Mouse (Mus musculus): ENCODE measurements around the gene Ptpre. TPM values are rescaled to one million over a fixed set of nuclear protein-coding genes. Genes with fewer than 3 reads are reported as not detected.

Gene Ptpre
- polyA plus RNA-seq, 1 experiment, result 0.72 TPM

DNA sequence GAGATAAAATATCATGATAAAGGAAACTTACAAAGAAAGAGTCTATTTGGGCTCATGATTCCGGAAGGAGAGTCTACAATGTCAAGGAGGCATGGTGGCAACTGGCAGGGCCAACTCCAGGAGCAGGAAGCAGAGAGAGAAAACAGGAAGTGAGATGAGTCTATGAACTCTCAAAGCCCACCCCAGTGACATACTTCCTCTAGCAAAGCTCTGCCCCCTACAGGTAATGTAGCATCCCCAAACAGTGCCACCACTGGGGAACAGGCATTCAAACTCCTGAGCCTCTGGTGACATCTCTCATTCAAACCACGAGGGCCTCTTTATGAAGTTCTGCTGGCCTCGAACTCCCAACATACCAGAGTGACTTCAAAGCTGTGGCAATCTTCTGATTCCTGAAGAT is 25.6 kb upstream of the Ptpre start:
- Histone ChIP-seq H3K27me3 (ENCODE audit: control insufficient read depth, insufficient read depth, low read length, poor library complexity, severe bottlenecking) (no peaks in the 10 kb centered on the region), H3K36me3 (ENCODE audit: control insufficient read depth, insufficient read depth, low read length, poor library complexity, severe bottlenecking) (no peaks in the 10 kb centered on the region), H3K9ac (ENCODE audit: low read depth, poor library complexity, severe bottlenecking) (no peak overlapping the region), H3K4me3 (ENCODE audit: low read depth, low read length) (no peak overlapping the region), H3K4me1 (ENCODE audit: control insufficient read depth, insufficient read depth, low read length) (no peaks in the 10 kb centered on the region), H3K9me3 (replicated peaks; ENCODE audit: control insufficient read depth, insufficient read depth, low read length, poor library complexity, severe bottlenecking) (no peaks in the 10 kb centered on the region; the same call in 1 of the 2 replicates), H3K27ac (ENCODE audit: insufficient read depth, low read length) (no peak overlapping the region)
- TF ChIP-seq CTCF (IDR thresholded peaks at IDR 0.05; ENCODE audit: low read depth, low read length) (no peak), POLR2A (IDR thresholded peaks at IDR 0.05; ENCODE audit: insufficient read depth, low read length) (no peak), EP300 (IDR thresholded peaks at IDR 0.05; ENCODE audit: insufficient read depth, low read depth, low read length) (no peak)

DNA sequence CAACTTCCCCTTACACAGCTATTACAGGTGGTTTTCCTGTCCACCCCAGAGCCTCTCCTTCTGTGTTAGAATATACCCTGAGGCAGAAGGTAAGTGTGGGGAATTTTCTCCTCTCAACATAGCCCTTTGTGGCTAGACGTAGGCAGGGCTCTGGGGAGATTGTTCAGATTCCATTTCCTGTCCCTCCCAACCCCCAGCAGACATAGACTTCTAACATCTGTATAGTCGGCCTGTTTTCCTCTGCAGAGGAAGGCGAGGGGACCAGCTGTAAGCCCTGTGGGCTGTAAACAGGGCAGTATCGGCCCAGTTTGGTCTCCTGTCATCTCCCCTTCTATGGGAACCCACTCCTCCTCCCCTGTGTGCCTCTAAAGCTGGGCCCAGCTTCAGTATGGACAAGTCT is 20.1 kb upstream of the Ptpre start:
- Histone ChIP-seq H3K4me1 (ENCODE audit: control insufficient read depth, insufficient read depth, low read length) (no peaks in the 10 kb centered on the region), H3K27me3 (ENCODE audit: control insufficient read depth, insufficient read depth, low read length, poor library complexity, severe bottlenecking) (no peaks in the 10 kb centered on the region), H3K9ac (ENCODE audit: low read depth, poor library complexity, severe bottlenecking) (no peak overlapping the region), H3K9me3 (replicated peaks; ENCODE audit: control insufficient read depth, insufficient read depth, low read length, poor library complexity, severe bottlenecking) (no peaks in the 10 kb centered on the region), H3K4me3 (ENCODE audit: low read depth, low read length) (no peak overlapping the region), H3K36me3 (ENCODE audit: control insufficient read depth, insufficient read depth, low read length, poor library complexity, severe bottlenecking) (no peaks in the 10 kb centered on the region), H3K27ac (ENCODE audit: insufficient read depth, low read length) (no peak overlapping the region)
- TF ChIP-seq EP300 (IDR thresholded peaks at IDR 0.05; ENCODE audit: insufficient read depth, low read depth, low read length) (no peak), POLR2A (IDR thresholded peaks at IDR 0.05; ENCODE audit: insufficient read depth, low read length) (no peak), CTCF (IDR thresholded peaks at IDR 0.05; ENCODE audit: low read depth, low read length) (no peak)

DNA sequence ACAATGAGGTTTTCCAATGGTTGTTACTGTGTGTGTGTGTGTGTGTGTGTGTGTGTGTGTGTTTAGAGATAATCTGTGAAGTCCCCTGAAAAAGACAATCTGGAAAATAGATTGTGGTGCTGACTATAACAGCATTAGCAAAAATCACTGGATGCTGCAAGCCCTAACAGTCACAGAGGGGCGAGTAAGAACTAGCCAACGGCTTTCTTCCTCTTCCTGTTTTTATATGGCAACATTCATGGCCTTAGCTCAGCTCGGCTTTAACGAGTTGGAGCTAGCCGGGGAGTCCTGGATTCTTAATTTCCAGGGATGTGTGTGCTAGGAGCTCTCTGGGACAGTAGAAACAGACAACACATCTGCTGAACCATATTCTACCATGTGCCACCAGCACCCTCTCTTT is 17.0 kb upstream of the Ptpre start:
- Histone ChIP-seq H3K4me3 (ENCODE audit: low read depth, low read length) (no peak overlapping the region), H3K27ac (ENCODE audit: insufficient read depth, low read length) (no peak overlapping the region), H3K9ac (ENCODE audit: low read depth, poor library complexity, severe bottlenecking) (no peak overlapping the region), H3K4me1 (ENCODE audit: control insufficient read depth, insufficient read depth, low read length) (no peaks in the 10 kb centered on the region), H3K36me3 (ENCODE audit: control insufficient read depth, insufficient read depth, low read length, poor library complexity, severe bottlenecking) (no peaks in the 10 kb centered on the region), H3K27me3 (ENCODE audit: control insufficient read depth, insufficient read depth, low read length, poor library complexity, severe bottlenecking) (no peaks in the 10 kb centered on the region), H3K9me3 (replicated peaks; ENCODE audit: control insufficient read depth, insufficient read depth, low read length, poor library complexity, severe bottlenecking) (no peaks in the 10 kb centered on the region)
- TF ChIP-seq CTCF (IDR thresholded peaks at IDR 0.05; ENCODE audit: low read depth, low read length), result no peak
- TF ChIP-seq EP300 (IDR thresholded peaks at IDR 0.05; ENCODE audit: insufficient read depth, low read depth, low read length), result no peak
- no peak for TF ChIP-seq POLR2A (IDR thresholded peaks at IDR 0.05; ENCODE audit: insufficient read depth, low read length)

DNA sequence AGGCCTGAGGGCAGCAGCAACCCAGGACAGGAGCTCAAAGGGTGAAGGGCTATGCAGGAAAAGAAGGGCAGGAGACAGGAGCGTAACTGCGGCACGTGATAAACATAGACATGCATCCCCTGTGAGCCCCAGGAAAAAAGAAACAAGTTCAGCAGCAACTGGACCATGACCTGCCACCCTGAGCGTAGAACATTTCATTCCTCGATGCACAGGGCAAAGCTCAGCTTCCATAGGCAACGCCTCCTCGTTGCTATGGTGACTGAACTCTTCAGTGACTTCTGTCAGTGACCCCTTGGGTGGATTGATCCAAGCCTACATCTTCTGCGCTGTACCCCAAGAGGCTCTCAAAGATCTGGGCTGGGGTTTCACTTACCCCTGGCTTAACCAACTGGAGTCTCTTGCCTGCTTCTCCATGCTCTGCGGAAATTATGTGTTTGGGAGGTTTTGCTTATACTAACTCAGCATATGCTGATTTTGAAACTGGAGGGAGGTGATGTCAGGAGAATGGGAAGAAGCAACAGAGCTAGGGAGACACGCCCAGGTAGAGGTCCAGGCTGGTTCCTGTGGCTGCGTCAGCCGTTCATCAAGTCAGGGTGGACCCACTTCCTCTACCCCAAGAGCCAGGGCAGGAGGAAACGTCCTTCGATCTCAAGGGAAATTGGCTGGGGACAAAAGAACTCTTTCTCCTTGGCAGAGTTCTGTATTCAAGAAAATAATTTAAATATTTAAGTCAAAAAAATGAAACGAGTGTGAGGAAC is 15.3 kb upstream of the Ptpre start:
- TF ChIP-seq CTCF (IDR thresholded peaks at IDR 0.05; ENCODE audit: low read depth, low read length) (no peak), EP300 (IDR thresholded peaks at IDR 0.05; ENCODE audit: insufficient read depth, low read depth, low read length) (no peak), POLR2A (IDR thresholded peaks at IDR 0.05; ENCODE audit: insufficient read depth, low read length) (no peak)
- H3K9me3 ChIP-seq (replicated peaks; ENCODE audit: control insufficient read depth, insufficient read depth, low read length, poor library complexity, severe bottlenecking), result no peaks in the 10 kb centered on the region
- no peak overlapping the region for H3K4me3 ChIP-seq (ENCODE audit: low read depth, low read length)
- H3K9ac ChIP-seq (ENCODE audit: low read depth, poor library complexity, severe bottlenecking), result no peak overlapping the region
- H3K36me3 ChIP-seq (ENCODE audit: control insufficient read depth, insufficient read depth, low read length, poor library complexity, severe bottlenecking), result no peaks in the 10 kb centered on the region
- no peaks in the 10 kb centered on the region for H3K27me3 ChIP-seq (ENCODE audit: control insufficient read depth, insufficient read depth, low read length, poor library complexity, severe bottlenecking)
- no peak overlapping the region for H3K27ac ChIP-seq (ENCODE audit: insufficient read depth, low read length)
- no peaks in the 10 kb centered on the region for H3K4me1 ChIP-seq (ENCODE audit: control insufficient read depth, insufficient read depth, low read length)

DNA sequence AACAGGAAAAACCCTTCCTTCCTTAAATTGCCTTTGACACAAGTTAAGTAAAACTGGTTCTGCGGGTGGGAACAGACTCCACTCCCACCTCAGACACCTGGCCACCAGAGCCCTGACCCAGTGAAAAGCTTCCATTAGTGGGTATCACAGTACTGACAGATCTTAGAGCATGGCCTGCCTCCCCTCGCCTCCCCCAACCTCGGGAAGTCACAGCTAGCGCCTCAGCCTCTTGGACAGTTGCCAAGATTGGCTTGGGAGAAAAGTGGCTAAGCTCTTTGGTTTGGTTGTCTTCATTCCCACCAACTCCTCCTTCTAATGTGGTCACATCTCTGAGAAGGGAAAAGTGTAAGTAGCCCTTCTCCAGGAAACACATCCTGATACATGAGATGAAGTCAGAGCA is 13.3 kb upstream of the Ptpre start:
- Histone ChIP-seq H3K27me3 (ENCODE audit: control insufficient read depth, insufficient read depth, low read length, poor library complexity, severe bottlenecking) (no peaks in the 10 kb centered on the region), H3K4me3 (ENCODE audit: low read depth, low read length) (no peak overlapping the region), H3K9ac (ENCODE audit: low read depth, poor library complexity, severe bottlenecking) (no peak overlapping the region), H3K9me3 (replicated peaks; ENCODE audit: control insufficient read depth, insufficient read depth, low read length, poor library complexity, severe bottlenecking) (no peaks in the 10 kb centered on the region), H3K27ac (ENCODE audit: insufficient read depth, low read length) (no peak overlapping the region), H3K4me1 (ENCODE audit: control insufficient read depth, insufficient read depth, low read length) (no peaks in the 10 kb centered on the region), H3K36me3 (ENCODE audit: control insufficient read depth, insufficient read depth, low read length, poor library complexity, severe bottlenecking) (no peaks in the 10 kb centered on the region)
- no peak for TF ChIP-seq EP300 (IDR thresholded peaks at IDR 0.05; ENCODE audit: insufficient read depth, low read depth, low read length)
- no peak for TF ChIP-seq POLR2A (IDR thresholded peaks at IDR 0.05; ENCODE audit: insufficient read depth, low read length)
- TF ChIP-seq CTCF (IDR thresholded peaks at IDR 0.05; ENCODE audit: low read depth, low read length), result no peak

DNA sequence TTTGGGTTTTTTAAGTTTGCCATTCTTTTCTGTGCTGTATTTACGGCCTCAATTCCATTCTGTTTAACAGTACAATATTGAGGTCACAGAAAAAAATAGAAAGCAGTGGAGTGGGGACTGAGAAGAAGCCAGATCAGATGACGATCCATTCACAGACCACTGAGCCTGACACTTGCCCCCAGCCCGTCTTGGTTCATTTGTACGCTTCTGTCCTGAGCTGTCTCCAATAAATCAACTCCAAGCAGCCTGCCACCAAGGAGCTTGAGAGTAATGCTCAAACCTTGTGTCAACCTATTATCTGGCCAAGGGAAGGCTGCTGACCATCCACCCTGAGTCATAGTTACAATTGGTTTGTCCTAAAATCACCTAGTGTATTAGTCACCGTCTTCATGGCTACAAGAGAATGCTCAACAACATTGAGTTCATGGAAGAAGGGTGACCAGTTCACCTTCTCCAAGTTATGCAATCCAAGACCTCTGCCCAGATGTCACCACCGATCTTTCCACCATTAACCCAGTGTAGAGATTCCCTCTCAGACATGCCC is 12.8 kb upstream of the Ptpre start:
- Histone ChIP-seq H3K27me3 (ENCODE audit: control insufficient read depth, insufficient read depth, low read length, poor library complexity, severe bottlenecking) (no peaks in the 10 kb centered on the region), H3K9ac (ENCODE audit: low read depth, poor library complexity, severe bottlenecking) (no peak overlapping the region), H3K36me3 (ENCODE audit: control insufficient read depth, insufficient read depth, low read length, poor library complexity, severe bottlenecking) (no peaks in the 10 kb centered on the region), H3K9me3 (replicated peaks; ENCODE audit: control insufficient read depth, insufficient read depth, low read length, poor library complexity, severe bottlenecking) (no peaks in the 10 kb centered on the region), H3K4me3 (ENCODE audit: low read depth, low read length) (no peak overlapping the region), H3K27ac (ENCODE audit: insufficient read depth, low read length) (no peak overlapping the region), H3K4me1 (ENCODE audit: control insufficient read depth, insufficient read depth, low read length) (no peaks in the 10 kb centered on the region)
- TF ChIP-seq POLR2A (IDR thresholded peaks at IDR 0.05; ENCODE audit: insufficient read depth, low read length), result no peak
- no peak for TF ChIP-seq CTCF (IDR thresholded peaks at IDR 0.05; ENCODE audit: low read depth, low read length)
- no peak for TF ChIP-seq EP300 (IDR thresholded peaks at IDR 0.05; ENCODE audit: insufficient read depth, low read depth, low read length)

Data from ES-Bruce4 (cell line).